Mouse (Mus musculus): ENCODE results near the gene Bicd1. TPM values are rescaled to one million over a fixed set of nuclear protein-coding genes. Genes with fewer than 3 reads are reported as not detected.

Gene Bicd1
- polyA plus RNA-seq (2017; shearing (Covaris generic)), result 9.4 TPM

DNA sequence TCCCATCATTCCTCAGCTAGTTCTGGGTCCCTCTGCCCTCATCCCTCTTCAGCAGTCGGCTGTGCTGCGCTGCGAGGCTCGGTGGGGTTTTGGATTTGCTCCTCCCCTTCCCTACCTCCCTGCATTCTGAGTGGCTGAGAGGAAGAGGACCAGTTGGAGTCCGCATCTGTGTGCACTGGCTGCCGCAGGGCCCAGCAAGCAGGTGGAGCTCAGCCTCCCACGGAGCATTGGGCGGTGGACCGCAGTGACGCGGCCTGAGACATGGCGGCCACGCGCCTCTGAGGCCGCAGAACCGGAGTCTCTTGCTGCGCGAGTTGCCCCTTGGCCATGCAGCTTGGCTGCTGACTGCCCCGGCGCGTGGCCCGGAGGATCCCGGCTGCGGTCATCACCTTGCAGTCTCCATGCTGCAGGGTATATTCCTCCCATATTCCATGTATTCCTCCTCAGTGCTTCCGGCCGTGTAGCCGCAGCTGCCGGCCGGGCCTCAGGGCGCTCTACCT lies at the start of gene Bicd1:
Gene Bicd1 (plus strand): TSS at position 54 of the 500 bp plus-strand sequence.

Other genes with a start within 250 kb of the Bicd1 start
- 30.7 TPM for gene Amn1, start 220.2 kb upstream of the Bicd1 start, polyA plus RNA-seq (2017; shearing (Covaris generic))
- gene Resf1, start 99.5 kb upstream of the Bicd1 start, polyA plus RNA-seq (2017; shearing (Covaris generic)), result 247 TPM

Measured in CD4-positive, CD25-positive, alpha-beta regulatory T cell, adult 9 weeks (primary cell).